Mouse (Mus musculus): ENCODE results near the gene Ctsz. TPM values are rescaled to one million over a fixed set of nuclear protein-coding genes. Genes with fewer than 3 reads are reported as not detected.

Gene Ctsz
- polyA plus RNA-seq, 1 experiment = 244 TPM

DNA sequence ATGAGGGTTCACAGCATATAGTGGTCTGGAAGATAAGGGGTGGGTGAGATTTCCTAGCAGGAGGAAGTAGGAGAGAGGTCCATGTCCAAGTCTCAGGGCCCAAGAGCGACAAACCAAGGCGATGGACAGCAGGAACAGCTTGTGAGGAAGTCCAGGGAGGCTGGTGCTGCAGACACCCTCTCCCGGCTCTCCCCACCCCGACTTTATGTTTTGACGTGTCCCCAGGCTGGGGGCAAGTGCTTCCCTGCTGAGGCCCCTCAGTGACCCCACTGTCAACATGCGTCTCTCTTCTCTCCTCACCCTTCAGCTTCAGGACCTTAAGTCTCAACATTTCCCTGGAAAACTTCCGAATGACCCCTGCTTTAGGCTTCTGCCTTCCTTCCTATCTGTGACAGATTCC lies 25.7 kb downstream of the Ctsz start:
- no peaks in the 10 kb centered on the region for H3K27me3 ChIP-seq (ENCODE audit: control insufficient read depth, insufficient read depth, insufficient read length)
- no peak overlapping the region for H3K4me3 ChIP-seq
- H3K36me3 ChIP-seq (ENCODE audit: control insufficient read depth, insufficient read depth) = no peaks in the 10 kb centered on the region
- H3K4me2 ChIP-seq (ENCODE audit: low read depth) = no peak overlapping the region
- H3ac ChIP-seq (ENCODE audit: control insufficient read depth, insufficient read length) = no peak overlapping the region
- peaks cover 10% of the 10 kb centered on the region for H3K79me2 ChIP-seq (ENCODE audit: control insufficient read depth, insufficient read depth)
- no peak for TF ChIP-seq REST (IDR thresholded peaks at IDR 0.05; ENCODE audit: insufficient read depth, insufficient read length)

DNA sequence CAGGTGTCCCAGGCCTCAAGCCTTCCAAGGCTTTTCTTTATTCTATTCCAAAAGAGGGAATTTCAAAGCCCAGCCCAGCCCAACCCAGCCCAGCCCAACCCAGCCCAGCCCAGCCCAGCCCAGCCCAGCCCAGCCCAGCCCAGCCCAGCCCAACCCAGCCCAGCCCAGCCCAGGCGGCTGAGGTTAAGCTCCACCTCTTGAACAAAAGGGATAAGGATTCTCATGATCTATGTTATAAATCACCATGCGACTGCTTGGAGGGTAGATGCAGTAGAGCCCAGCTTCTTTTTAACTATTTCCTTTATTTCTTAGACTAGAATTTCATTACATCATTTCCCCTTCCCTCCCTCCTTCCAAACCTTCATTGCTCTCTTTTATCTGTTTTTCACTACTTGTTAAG lies 28.6 kb downstream of the Ctsz start:
- no peaks in the 10 kb centered on the region for H3K27me3 ChIP-seq (ENCODE audit: control insufficient read depth, insufficient read depth, insufficient read length)
- no peak overlapping the region for H3K4me2 ChIP-seq (ENCODE audit: low read depth)
- no peaks in the 10 kb centered on the region for H3K79me2 ChIP-seq (ENCODE audit: control insufficient read depth, insufficient read depth)
- H3ac ChIP-seq (ENCODE audit: control insufficient read depth, insufficient read length) = no peak overlapping the region
- no peak for TF ChIP-seq POLR2A (IDR thresholded peaks at IDR 0.05; ENCODE audit: insufficient read length, low read depth)
- TF ChIP-seq USF1 (IDR thresholded peaks at IDR 0.05; ENCODE audit: low read depth) = no peak
- TF ChIP-seq REST (IDR thresholded peaks at IDR 0.05; ENCODE audit: insufficient read depth, insufficient read length) = no peak
- no peak for TF ChIP-seq MYOG (IDR thresholded peaks at IDR 0.05; ENCODE audit: control insufficient read depth in 1 of 3, insufficient read depth in 1 of 3, insufficient read length in 2 of 3, low read depth in 2 of 3)
- no peak for TF ChIP-seq CEBPB (IDR thresholded peaks at IDR 0.05; ENCODE audit: insufficient read depth, poor library complexity, severe bottlenecking)
- TF ChIP-seq TCF3 (IDR thresholded peaks at IDR 0.05; ENCODE audit: insufficient read length, low read depth) = no peak
- no peak for TF ChIP-seq E2F4 (IDR thresholded peaks at IDR 0.05; ENCODE audit: insufficient read depth)
- no peak for TF ChIP-seq MAX (IDR thresholded peaks at IDR 0.05; ENCODE audit: low read depth)
- no peaks in the 10 kb centered on the region for H3K36me3 ChIP-seq (ENCODE audit: control insufficient read depth, insufficient read depth)
- no peak overlapping the region for H3K4me3 ChIP-seq

DNA sequence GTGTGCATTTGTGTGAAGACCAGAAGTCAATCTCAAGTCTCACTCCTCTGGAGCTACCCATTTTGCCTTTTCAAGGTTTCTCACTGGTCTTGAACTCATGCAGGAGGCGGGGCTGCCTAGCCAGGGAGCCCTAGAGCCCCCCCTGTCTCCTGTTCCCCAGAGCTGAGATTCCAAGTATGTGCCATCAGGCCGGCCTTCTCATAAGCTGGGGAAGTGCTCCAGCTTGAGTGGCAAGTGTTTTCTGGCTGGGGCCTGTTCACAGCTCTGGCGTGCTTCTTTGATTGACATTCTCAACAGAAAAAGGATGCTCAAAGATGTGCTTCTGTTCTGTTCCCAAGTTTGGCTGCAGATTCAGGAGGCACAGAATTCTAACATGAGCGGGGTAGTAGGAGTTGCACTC lies 38.4 kb downstream of the Ctsz start:
- no peak overlapping the region for H3K4me3 ChIP-seq
- no peak overlapping the region for H3ac ChIP-seq (ENCODE audit: control insufficient read depth, insufficient read length)
- no peak overlapping the region for H3K4me2 ChIP-seq (ENCODE audit: low read depth)
- no peaks in the 10 kb centered on the region for H3K79me2 ChIP-seq (ENCODE audit: control insufficient read depth, insufficient read depth)
- TF ChIP-seq TCF12 (IDR thresholded peaks at IDR 0.05; ENCODE audit: insufficient read depth, poor library complexity, severe bottlenecking) (no peak), CEBPB (IDR thresholded peaks at IDR 0.05; ENCODE audit: insufficient read depth, poor library complexity, severe bottlenecking) (no peak), TCF3 (IDR thresholded peaks at IDR 0.05; ENCODE audit: insufficient read length, low read depth) (no peak)
- no peaks in the 10 kb centered on the region for H3K27me3 ChIP-seq (ENCODE audit: control insufficient read depth, insufficient read depth, insufficient read length)
- H3K36me3 ChIP-seq (ENCODE audit: control insufficient read depth, insufficient read depth) = no peaks in the 10 kb centered on the region

DNA sequence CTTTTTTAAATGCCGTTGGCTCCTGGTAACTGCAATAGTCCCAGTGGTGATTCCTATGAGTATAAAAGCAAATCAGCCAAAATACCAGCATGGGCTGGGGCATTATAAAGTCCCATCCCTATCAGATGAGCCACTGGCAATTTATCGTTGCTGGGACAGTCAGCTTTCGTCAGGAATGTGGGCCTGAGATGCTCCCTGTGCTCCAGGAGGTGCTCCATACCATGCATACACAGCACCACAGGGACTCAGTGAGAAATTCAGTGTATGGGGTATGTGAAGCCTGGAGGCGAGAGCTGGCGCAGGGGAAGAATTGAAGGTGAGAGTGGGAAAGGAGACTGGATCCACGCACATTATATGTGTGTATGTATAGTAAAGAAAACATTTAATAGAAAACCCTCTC lies 41.0 kb downstream of the Ctsz start:
- Histone ChIP-seq H3K4me3 (no peak overlapping the region), H3K79me2 (ENCODE audit: control insufficient read depth, insufficient read depth) (no peaks in the 10 kb centered on the region), H3K27me3 (ENCODE audit: control insufficient read depth, insufficient read depth, insufficient read length) (no peaks in the 10 kb centered on the region), H3K36me3 (ENCODE audit: control insufficient read depth, insufficient read depth) (no peaks in the 10 kb centered on the region), H3ac (ENCODE audit: control insufficient read depth, insufficient read length) (no peak overlapping the region), H3K4me2 (ENCODE audit: low read depth) (no peak overlapping the region)
- TF ChIP-seq USF1 (IDR thresholded peaks at IDR 0.05; ENCODE audit: low read depth) (no peak), TCF3 (IDR thresholded peaks at IDR 0.05; ENCODE audit: insufficient read length, low read depth) (no peak), POLR2A (IDR thresholded peaks at IDR 0.05; ENCODE audit: insufficient read length, low read depth) (no peak), POLR2AphosphoS2 (IDR thresholded peaks at IDR 0.05; ENCODE audit: insufficient read length, low read depth) (no peak), CEBPB (IDR thresholded peaks at IDR 0.05; ENCODE audit: insufficient read depth, poor library complexity, severe bottlenecking) (no peak), SRF (IDR thresholded peaks at IDR 0.05; ENCODE audit: control insufficient read depth, insufficient read length, low read depth) (no peak), E2F4 (IDR thresholded peaks at IDR 0.05; ENCODE audit: insufficient read depth) (no peak), MYOD1 (IDR thresholded peaks at IDR 0.05; ENCODE audit: control insufficient read depth in 1 of 3, insufficient read length in 2 of 3, low read depth in 2 of 3) (no peak), MYOG (IDR thresholded peaks at IDR 0.05; ENCODE audit: control insufficient read depth in 1 of 3, insufficient read depth in 1 of 3, insufficient read length in 2 of 3, low read depth in 2 of 3) (no peak)

DNA sequence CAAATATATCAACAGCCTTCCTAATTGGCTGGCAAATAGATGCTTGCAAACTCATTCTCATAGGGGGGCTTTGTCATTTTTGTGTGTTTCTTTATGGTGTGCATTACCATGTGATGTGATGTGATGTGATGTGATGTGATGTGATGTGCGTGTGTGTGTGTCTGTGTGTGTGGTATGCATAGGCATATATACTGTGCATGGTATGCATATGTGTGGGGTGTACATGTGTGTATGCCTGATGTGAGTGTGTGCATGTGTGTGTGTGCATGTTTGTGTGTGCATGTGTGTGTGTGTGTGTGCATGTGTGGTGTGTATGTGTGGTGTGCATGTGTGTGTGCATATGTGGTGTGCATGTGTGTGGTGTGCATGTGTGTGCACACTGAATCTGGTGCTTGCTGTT lies 41.8 kb downstream of the Ctsz start:
- TF ChIP-seq REST (IDR thresholded peaks at IDR 0.05; ENCODE audit: insufficient read depth, insufficient read length) (no peak), MAX (IDR thresholded peaks at IDR 0.05; ENCODE audit: low read depth) (no peak), POLR2AphosphoS2 (IDR thresholded peaks at IDR 0.05; ENCODE audit: insufficient read length, low read depth) (no peak), CEBPB (IDR thresholded peaks at IDR 0.05; ENCODE audit: insufficient read depth, poor library complexity, severe bottlenecking) (no peak), POLR2A (IDR thresholded peaks at IDR 0.05; ENCODE audit: insufficient read length, low read depth) (no peak), TCF12 (IDR thresholded peaks at IDR 0.05; ENCODE audit: insufficient read depth, poor library complexity, severe bottlenecking) (no peak), TCF3 (IDR thresholded peaks at IDR 0.05; ENCODE audit: insufficient read length, low read depth) (no peak), MYOG (IDR thresholded peaks at IDR 0.05; ENCODE audit: control insufficient read depth in 1 of 3, insufficient read depth in 1 of 3, insufficient read length in 2 of 3, low read depth in 2 of 3) (no peak), SRF (IDR thresholded peaks at IDR 0.05; ENCODE audit: control insufficient read depth, insufficient read length, low read depth) (no peak), USF1 (IDR thresholded peaks at IDR 0.05; ENCODE audit: low read depth) (no peak), E2F4 (IDR thresholded peaks at IDR 0.05; ENCODE audit: insufficient read depth) (no peak), MYOD1 (IDR thresholded peaks at IDR 0.05; ENCODE audit: control insufficient read depth in 1 of 3, insufficient read length in 2 of 3, low read depth in 2 of 3) (no peak)
- no peak overlapping the region for H3ac ChIP-seq (ENCODE audit: control insufficient read depth, insufficient read length)
- no peaks in the 10 kb centered on the region for H3K79me2 ChIP-seq (ENCODE audit: control insufficient read depth, insufficient read depth)
- H3K27me3 ChIP-seq (ENCODE audit: control insufficient read depth, insufficient read depth, insufficient read length) = no peaks in the 10 kb centered on the region
- no peak overlapping the region for H3K4me3 ChIP-seq
- H3K36me3 ChIP-seq (ENCODE audit: control insufficient read depth, insufficient read depth) = no peaks in the 10 kb centered on the region
- H3K4me2 ChIP-seq (ENCODE audit: low read depth) = no peak overlapping the region

Measured in myocyte (in vitro differentiated cells).